Mouse (Mus musculus) kidney, adult 10 weeks (tissue): ENCODE results near the gene Sik3. TPM values are rescaled to one million over a fixed set of nuclear protein-coding genes. Genes with fewer than 3 reads are reported as not detected.

ENCODE experiments used
- polyA plus RNA-seq: library from polyadenylated mRNA; stranded (reverse); fragments of 350-450 nt; fragmentation: Illumina TruSeq; extraction: RNeasy Lipid Tissue Mini Kit (QIAGEN cat#74804); gene quantifications from one replicate; pipeline ENCODE4 v1.2.3, GENCODE M21; 2014; ENCODE audit warnings: low read depth, low replicate concordance

The Sik3 gene
- polyA plus RNA-seq: 12.2 TPM

GRCm38 (mm10) chr9:46012091-46013008, at the start of gene Sik3, which contains the start of gene Pafah1b2:
Sik3 (plus strand) TSS chr9:46012820.
Pafah1b2 (minus strand) TSS chr9:46012690.

GRCm38 (mm10) chr9:46228491-46228890, 215.9 kb downstream of the Sik3 start, which contains the start of gene Apoa1:
Apoa1 (plus strand) TSS chr9:46228580.

GRCm38 (mm10) chr9:46235596-46235648, 222.8 kb downstream of the Sik3 start, which contains the start of gene Apoc3:
Apoc3 (minus strand) TSS chr9:46235636.

GRCm38 (mm10) chr9:46240526-46241153, 228.0 kb downstream of the Sik3 start, which contains the start of gene Apoa4:
Apoa4 (plus strand) TSS chr9:46240696.

DNA sequence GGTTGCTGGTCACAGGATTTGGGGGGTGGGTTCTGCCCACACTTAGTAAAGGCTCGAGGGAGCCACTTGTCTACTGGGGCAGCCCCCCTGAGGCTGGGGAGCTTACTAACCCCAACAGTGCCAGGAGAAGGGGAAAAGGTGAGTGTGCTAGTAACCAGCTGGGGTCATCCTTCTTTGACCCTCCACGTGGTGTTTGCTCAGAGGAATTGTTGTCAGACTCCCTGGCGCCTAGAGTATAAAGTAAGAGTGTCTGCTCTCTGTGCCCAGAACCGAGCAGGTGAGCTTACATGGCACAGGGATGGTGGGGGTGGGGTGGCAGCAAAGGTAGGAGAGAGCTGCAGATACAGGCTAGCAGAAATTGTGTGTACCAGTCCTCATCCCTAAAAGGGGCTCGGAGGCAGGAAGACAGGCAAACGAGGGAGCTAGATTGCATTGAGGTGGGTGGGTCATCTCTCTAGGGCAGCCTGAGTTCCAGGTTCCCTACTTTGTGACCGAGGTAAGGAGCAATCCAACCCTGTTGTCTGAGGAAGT, 255.8 kb downstream of the Sik3 start, which contains the start of gene Apoa5:
Apoa5 (plus strand) TSS at position 291 of the 531 bp plus-strand sequence.

GRCm38 (mm10) chr9:46272677-46273454, 260.2 kb downstream of the Sik3 start, which contains the start of gene Zpr1:
Zpr1 (plus strand) TSS chr9:46273064.

Other genes with a start within 250 kb of the Sik3 start
- gene Cep164, start 184.1 kb upstream of the Sik3 start, polyA plus RNA-seq: 1.1 TPM
- gene Bace1, start 174.2 kb upstream of the Sik3 start, polyA plus RNA-seq: 22.4 TPM
- 2.3 TPM for gene Pcsk7, start 106.3 kb upstream of the Sik3 start, polyA plus RNA-seq
- 68.9 TPM for gene Rnf214, start 105.9 kb upstream of the Sik3 start, polyA plus RNA-seq
- gene Tagln, start 76.8 kb upstream of the Sik3 start, polyA plus RNA-seq: 19.5 TPM
- gene Sidt2, start 57.6 kb upstream of the Sik3 start, polyA plus RNA-seq: 7.8 TPM
- 75.8 TPM for gene Pafah1b2, start 130 bp upstream of the Sik3 start, polyA plus RNA-seq
- gene Apoa1, start 215.8 kb downstream of the Sik3 start, polyA plus RNA-seq: 0.97 TPM
- gene Apoc3, start 222.8 kb downstream of the Sik3 start, polyA plus RNA-seq: 1.8 TPM
- 0.40 TPM for gene Apoa4, start 227.9 kb downstream of the Sik3 start, polyA plus RNA-seq